Mouse (Mus musculus): ENCODE data around the gene Mpig6b.

GRCm38 (mm10) chr17:35090166-35090932, 24.4 kb upstream of the Mpig6b start:
- TF ChIP-seq CTCF (IDR thresholded peaks at IDR 0.05; ENCODE audit: low read depth, low read length), result no peak
- TF ChIP-seq POLR2A (IDR thresholded peaks at IDR 0.05; ENCODE audit: borderline replicate concordance, low read depth, low read length), result no peak
